Mouse (Mus musculus) heart, embryonic 15.5 days (tissue): ENCODE results near the gene Smarcd1. TPM values are rescaled to one million over a fixed set of nuclear protein-coding genes. Genes with fewer than 3 reads are reported as not detected.

Source experiments
- ATAC-seq: fragments of 200-750 bp; cut with Nextera tagmentation; replicated peaks from 2 replicates; pipeline ENCODE4 v1.8.0; 2017; ENCODE audit warnings: low read depth, moderate TSS enrichment; ENCODE audit not compliant: insufficient number of reproducible peaks, insufficient read depth, low FRiP score
- H3K27ac ChIP-seq: fragments of 300-500 bp; sonication (generic); 2 replicates; pipeline ENCODE4 v1.5.1; 2015; ENCODE audit warnings: mild to moderate bottlenecking, inconsistent platforms
- H3K27me3 ChIP-seq: fragments of 300-500 bp; sonication (generic); 2 replicates; pipeline ENCODE4 v1.6.1; 2015; ENCODE audit warnings: inconsistent platforms
- H3K36me3 ChIP-seq: fragments of 300-500 bp; sonication (generic); 2 replicates; pipeline ENCODE4 v1.6.1; 2015; ENCODE audit warnings: mild to moderate bottlenecking, inconsistent platforms
- H3K4me1 ChIP-seq: fragments of 300-500 bp; sonication (generic); replicated peaks from 2 replicates; pipeline ENCODE4 v1.6.1; 2015; ENCODE audit warnings: inconsistent platforms
- H3K4me2 ChIP-seq: fragments of 300-500 bp; sonication (generic); 2 replicates; pipeline ENCODE4 v1.6.1; 2015; ENCODE audit warnings: inconsistent platforms, mild to moderate bottlenecking, moderate library complexity
- H3K4me3 ChIP-seq: fragments of 300-500 bp; sonication (generic); 2 replicates; pipeline ENCODE4 v1.5.1; 2015; ENCODE audit warnings: mild to moderate bottlenecking, inconsistent platforms
- H3K9ac ChIP-seq: fragments of 300-500 bp; sonication (generic); 2 replicates; pipeline ENCODE4 v1.6.1; 2015; ENCODE audit warnings: mild to moderate bottlenecking, inconsistent platforms
- H3K9me3 ChIP-seq: fragments of 300-500 bp; sonication (generic); replicated peaks from 2 replicates; pipeline ENCODE4 v1.6.1; 2016; ENCODE audit warnings: inconsistent platforms
- WGBS: fragments of 180-500 bp; shearing (Covaris S2); methylation state at CpG from one replicate; pipeline ENCODE4 v1.1.7; 2015; ENCODE audit warnings: mixed read lengths; 5-methylcytosine and 5-hydroxymethylcytosine counted together
- polyA plus RNA-seq: library from polyadenylated mRNA; unstranded; fragments of >200 nt; fragmentation: Nextera tagmentation; extraction: Ambion mirVana; gene quantifications from 2 replicates; pipeline ENCODE4 v1.2.1, GENCODE M21; 2015

The Smarcd1 gene
- polyA plus RNA-seq, 1 experiment from 2014 or later: 17.7 TPM

DNA sequence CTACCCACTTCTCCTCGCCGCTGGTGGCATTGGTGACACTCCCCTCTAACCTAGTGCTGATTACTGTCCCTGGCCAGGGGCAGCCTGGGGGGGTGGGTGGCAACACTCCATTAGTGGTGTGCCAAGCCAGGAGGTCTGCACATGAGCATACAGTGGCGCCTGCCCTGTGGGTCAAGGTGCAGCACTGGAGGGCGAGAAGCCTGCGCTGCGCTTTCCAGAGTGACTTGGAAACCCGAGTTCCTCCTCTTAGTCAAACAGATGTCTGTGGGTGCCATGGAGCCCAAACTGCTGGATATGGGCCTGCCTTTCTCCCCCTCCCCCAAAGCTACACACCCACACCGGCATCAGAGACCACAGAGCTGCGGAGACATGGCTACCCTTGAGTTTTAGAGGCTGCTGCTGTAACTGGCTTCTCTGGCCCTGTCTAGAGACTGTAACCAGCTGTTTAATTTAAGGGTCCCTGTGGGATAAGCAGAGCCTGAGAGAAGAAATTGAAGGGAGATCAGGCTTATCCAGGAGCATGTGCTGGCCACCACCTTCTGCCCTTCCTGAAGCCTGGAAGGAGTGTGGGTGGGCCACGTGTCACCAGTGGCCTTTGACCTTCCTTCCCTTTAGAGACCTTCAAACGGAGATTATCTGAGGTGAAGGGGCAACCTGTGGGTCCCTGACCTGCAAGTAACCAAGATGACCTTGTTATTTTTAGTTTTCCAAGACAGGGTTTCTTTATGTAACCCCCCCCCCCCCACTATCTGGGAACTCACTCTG, 14.2 kb downstream of the Smarcd1 start:
- WGBS: 72% methylated on average over 11 of the region's 11 CpGs

DNA sequence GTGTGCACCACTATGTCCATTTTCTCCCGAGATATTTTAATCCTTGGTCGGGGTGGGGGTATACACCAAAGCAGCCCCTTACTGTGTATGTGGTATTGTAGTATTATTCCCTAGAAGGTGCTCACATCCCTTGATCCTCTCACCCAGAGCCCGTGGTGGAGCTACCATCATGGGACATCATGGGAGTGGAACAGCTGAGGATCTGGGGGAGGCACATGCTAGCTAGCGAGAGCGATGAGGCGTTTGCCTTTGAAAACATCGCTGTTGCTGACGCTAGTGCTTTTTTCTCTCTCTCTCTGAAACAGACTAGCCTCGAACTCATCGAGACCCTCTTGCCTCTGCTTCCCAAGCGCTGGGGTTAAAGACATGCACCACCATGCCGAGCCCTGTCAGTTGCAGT, 14.9 kb downstream of the Smarcd1 start:
- peaks cover 19% of the 10 kb centered on the region for H3K36me3 ChIP-seq
- no peak overlapping the region for H3K27ac ChIP-seq
- no peak overlapping the region for H3K9ac ChIP-seq
- H3K4me2 ChIP-seq: no peak overlapping the region
- H3K9me3 ChIP-seq: no peaks in the 10 kb centered on the region
- no peak overlapping the region for H3K4me3 ChIP-seq
- H3K4me1 ChIP-seq: peaks cover 47% of the 10 kb centered on the region
- WGBS: 78% methylated on average over 12 of the region's 12 CpGs
- H3K27me3 ChIP-seq: no peaks in the 10 kb centered on the region
- ATAC-seq: no peak

More for the DNA sequence above, 14.2 kb downstream of the Smarcd1 start:
- no peak overlapping the region for H3K4me3 ChIP-seq
- H3K4me1 ChIP-seq: peaks cover 45% of the 10 kb centered on the region
- H3K9ac ChIP-seq: no peak overlapping the region
- H3K27ac ChIP-seq: no peak overlapping the region
- H3K4me2 ChIP-seq: no peak overlapping the region
- no peak for ATAC-seq
- no peaks in the 10 kb centered on the region for H3K27me3 ChIP-seq
- peaks cover 25% of the 10 kb centered on the region for H3K36me3 ChIP-seq
- H3K9me3 ChIP-seq: no peaks in the 10 kb centered on the region

DNA sequence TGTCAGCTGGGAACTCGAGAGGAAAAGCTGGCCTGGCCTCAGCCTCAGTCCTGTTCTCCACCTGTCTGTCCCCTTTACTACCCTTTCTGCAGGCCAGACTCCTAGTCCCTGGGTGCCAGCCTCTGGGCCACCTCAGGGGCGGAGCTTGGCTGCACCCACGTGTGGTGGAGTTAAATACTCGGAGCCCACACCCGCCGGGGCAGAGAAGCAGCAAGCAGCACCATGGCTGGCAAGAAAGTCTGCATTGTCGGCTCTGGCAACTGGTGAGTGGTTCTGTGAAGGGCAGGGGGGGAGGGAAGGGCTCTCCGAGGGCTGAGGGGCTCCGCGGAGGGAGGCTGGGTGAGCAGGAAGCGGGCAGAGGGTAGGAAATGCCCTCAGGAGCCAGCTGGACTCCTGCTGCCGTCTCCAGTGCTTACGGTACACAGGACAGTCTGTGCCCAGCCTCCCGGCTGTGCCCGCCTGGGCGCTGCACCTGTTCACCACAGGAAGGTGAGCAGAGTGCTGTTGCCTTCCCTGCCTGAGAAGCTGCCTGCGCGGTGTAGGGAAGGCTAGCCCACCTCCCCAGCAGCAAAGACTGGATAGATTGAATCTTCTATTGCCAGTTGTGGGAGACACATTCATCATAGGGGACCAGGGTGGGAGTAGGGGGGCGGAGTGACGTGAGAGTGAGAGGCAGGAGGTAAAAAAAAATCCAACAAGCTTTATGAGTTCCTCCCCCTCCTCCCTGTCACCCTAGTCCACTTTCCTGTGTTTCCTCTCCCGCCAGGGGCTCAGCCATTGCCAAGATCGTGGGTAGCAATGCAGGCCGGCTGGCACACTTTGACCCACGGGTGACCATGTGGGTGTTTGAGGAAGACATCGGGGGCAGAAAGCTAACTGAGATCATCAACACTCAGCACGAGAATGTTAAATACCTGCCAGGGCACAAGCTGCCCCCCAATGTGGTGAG, 15.7 kb downstream of the Smarcd1 start, which contains the start of gene Gpd1:
Gene Gpd1, plus strand, starts transcription at position 130 of the 949 bp plus-strand sequence.
- Histone ChIP-seq H3K4me2 (no peak within 1 kb of the TSS; the same call in 1 of the 2 replicates), H3K9ac (no peak within 1 kb of the TSS), H3K4me1 (peaks cover 53% of the 10 kb centered on the region), H3K9me3 (no peaks in the 10 kb centered on the region), H3K27me3 (no peaks in the 10 kb centered on the region), H3K4me3 (no peak within 1 kb of the TSS), H3K27ac (peak within 1 kb of the TSS; percentile 18; the same call in 1 of the 2 replicates), H3K36me3 (peaks cover 10% of the 10 kb centered on the region)
- 63% methylated on average over 26 of the region's 26 CpGs for WGBS
- no peak for ATAC-seq

DNA sequence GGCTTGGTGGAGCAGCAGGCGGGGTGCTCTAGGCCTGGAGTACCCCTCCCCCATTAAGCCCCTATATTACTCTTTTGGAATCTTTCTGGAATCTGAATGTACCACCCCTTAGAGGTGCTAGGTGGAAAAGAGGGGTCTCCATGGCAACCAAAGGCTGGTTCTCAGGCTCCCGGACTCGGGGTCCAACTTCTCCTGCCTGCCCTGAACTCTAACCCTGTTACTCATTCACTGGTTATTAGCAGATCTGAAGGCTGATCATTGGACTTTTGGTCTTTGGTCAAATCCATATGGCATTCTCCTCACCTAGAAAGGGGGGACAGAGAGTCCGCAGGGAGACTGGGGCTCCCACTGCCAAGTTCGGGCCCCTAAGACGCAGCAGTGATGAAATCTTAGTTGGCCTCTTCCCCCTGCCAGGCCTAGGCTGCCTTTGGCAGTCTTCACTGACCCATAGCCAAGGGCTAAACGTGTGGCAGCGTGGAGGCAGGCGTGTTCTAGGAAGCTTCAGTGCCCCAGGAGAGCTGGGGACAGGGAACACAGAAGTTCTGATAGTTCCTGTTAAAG, 16.6 kb downstream of the Smarcd1 start:
- H3K4me3 ChIP-seq: no peak overlapping the region
- ATAC-seq: no peak
- H3K4me1 ChIP-seq: peaks cover 55% of the 10 kb centered on the region
- WGBS: 89% methylated on average over 9 of the region's 9 CpGs
- peaks cover 1% of the 10 kb centered on the region; the same call in 1 of the 2 replicates for H3K36me3 ChIP-seq
- H3K27ac ChIP-seq: no peak overlapping the region
- H3K9me3 ChIP-seq: no peaks in the 10 kb centered on the region
- no peaks in the 10 kb centered on the region for H3K27me3 ChIP-seq
- H3K9ac ChIP-seq: no peak overlapping the region
- H3K4me2 ChIP-seq: no peak overlapping the region

DNA sequence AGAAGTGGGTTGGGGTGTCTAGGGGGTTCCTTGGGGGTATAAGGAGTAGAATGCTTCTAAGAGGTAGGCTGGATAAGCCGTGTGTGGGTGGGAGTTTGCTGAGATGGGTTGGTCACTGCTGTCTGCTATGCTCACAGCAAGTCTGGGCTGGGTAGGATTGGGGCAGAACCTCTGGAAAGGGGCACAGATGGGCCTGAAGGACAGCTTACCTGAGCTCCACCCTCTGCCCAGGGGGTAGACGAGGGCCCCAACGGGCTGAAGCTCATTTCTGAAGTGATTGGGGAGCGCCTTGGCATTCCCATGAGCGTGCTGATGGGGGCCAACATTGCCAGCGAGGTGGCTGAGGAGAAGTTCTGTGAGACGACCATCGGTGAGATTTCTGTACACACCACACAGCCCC, 17.9 kb downstream of the Smarcd1 start:
- Histone ChIP-seq H3K27me3 (no peaks in the 10 kb centered on the region), H3K4me2 (no peak overlapping the region), H3K4me3 (no peak overlapping the region), H3K36me3 (no peaks in the 10 kb centered on the region), H3K27ac (no peak overlapping the region), H3K9ac (no peak overlapping the region), H3K4me1 (peaks cover 58% of the 10 kb centered on the region), H3K9me3 (no peaks in the 10 kb centered on the region)
- no peak for ATAC-seq
- WGBS: 76% methylated on average over 8 of the region's 8 CpGs

DNA sequence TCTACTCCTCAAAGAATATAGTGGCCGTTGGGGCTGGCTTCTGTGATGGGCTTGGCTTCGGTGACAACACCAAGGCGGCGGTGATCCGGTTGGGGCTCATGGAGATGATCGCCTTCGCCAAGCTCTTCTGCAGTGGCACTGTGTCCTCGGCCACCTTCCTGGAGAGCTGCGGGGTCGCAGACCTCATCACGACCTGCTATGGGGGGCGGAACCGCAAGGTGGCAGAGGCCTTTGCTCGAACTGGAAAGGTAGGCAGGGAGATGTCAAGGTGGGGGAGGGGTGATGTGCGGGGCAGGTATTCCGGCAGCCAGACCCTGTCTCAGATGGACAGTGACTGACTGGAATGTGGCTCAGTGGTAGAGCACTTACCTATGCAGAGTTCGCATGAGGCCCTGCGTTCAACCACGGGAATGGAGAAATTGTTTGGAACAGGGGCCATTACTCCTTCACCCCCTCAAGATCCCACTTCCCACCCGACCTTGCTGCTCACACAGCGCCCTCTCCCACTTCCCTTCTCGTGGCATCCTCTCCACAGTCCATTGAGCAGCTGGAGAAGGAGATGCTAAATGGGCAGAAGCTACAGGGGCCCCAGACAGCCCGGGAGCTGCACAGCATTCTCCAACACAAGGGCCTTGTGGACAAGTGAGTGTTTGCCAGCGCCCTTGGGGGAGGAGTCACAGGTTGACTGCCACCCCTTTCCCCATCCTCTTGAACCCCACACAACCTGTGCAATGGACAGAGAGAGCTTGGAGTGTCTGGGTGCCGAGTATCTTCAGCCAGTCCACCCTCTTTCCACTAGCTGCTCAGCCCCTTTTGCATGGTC, 20.2 kb downstream of the Smarcd1 start:
- WGBS: 80% methylated on average over 25 of the region's 25 CpGs
- Histone ChIP-seq H3K36me3 (no peaks in the 10 kb centered on the region), H3K4me2 (no peak overlapping the region), H3K9me3 (no peaks in the 10 kb centered on the region), H3K27ac (no peak overlapping the region), H3K4me3 (no peak overlapping the region), H3K9ac (no peak overlapping the region), H3K27me3 (no peaks in the 10 kb centered on the region), H3K4me1 (peaks cover 46% of the 10 kb centered on the region)
- ATAC-seq: no peak

DNA sequence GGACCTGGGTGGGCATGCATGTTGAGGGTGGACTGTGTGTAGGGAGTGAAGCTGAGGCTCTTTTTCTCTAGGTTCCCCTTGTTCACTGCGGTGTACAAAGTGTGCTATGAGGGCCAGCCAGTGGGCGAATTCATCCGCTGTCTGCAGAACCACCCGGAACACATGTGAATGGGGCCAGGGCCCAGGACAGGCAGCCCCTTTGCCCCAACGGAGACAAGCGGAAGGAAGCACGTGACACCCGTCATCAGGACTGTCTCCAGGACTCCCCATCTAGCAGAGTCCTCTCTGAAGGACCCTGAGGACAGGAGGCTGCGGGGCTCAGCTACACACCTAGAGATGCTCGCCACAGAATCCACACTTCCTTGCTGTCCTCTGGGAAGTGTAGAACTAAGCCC, 21.2 kb downstream of the Smarcd1 start:
- Histone ChIP-seq H3K36me3 (peaks cover 8% of the 10 kb centered on the region), H3K9ac (peak overlapping the region; percentile 59; the same call in 1 of the 2 replicates), H3K27ac (peak overlapping the region; percentile 97), H3K4me1 (peaks cover 39% of the 10 kb centered on the region), H3K27me3 (no peaks in the 10 kb centered on the region), H3K4me3 (peak overlapping the region; percentile 100), H3K9me3 (no peaks in the 10 kb centered on the region), H3K4me2 (peak overlapping the region; percentile 73)
- no peak for ATAC-seq
- 54% methylated on average over 10 of the region's 10 CpGs for WGBS

DNA sequence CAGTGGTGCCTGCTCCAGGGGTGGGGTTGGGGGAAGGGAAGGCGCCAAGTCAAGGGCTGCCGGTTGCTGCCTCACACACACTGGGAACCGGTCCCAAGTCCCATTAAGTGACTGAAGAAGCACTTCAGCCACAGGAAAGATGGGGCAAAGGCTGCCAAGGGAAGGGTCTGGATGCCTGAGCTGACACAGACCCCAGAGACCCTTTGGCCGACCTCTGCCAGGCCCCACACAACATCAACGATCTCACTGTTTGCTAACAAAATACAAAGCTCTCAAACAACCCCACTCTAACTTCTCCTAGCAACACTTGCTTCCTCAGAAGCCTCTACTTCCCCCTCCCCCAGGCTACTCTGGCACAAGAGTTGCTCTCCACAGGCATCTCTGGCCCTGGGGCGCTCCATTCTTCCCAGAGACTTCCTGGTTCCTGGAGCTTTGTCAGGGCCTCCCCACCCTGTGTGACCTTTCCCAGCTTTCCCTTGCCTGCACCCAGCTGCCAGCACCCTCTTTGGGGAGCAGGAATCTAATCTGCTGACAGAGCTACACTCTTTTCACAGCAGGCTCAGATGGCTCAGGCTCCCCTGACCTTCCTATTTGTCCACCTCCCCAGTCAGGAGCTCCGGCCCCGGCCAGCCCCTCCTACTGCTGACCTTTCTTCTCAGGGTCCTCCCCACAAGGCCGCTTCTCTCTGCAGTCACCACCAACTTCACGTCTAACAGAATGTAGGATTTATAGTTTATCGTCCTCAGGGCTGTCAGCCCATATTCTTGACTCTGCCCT, 21.8 kb downstream of the Smarcd1 start:
- H3K4me2 ChIP-seq: peak overlapping the region; percentile 73
- 12% methylated on average over 11 of the region's 11 CpGs for WGBS
- peaks cover 39% of the 10 kb centered on the region for H3K4me1 ChIP-seq
- H3K27ac ChIP-seq: peak overlapping the region; percentile 97
- H3K4me3 ChIP-seq: peak overlapping the region; percentile 100
- H3K36me3 ChIP-seq: peaks cover 14% of the 10 kb centered on the region
- peak overlapping the region; percentile 59 for H3K9ac ChIP-seq
- ATAC-seq: 0 out of 2 replicates have a peak, but pooled peaks have one; percentile 7
- H3K9me3 ChIP-seq: no peaks in the 10 kb centered on the region
- H3K27me3 ChIP-seq: no peaks in the 10 kb centered on the region

DNA sequence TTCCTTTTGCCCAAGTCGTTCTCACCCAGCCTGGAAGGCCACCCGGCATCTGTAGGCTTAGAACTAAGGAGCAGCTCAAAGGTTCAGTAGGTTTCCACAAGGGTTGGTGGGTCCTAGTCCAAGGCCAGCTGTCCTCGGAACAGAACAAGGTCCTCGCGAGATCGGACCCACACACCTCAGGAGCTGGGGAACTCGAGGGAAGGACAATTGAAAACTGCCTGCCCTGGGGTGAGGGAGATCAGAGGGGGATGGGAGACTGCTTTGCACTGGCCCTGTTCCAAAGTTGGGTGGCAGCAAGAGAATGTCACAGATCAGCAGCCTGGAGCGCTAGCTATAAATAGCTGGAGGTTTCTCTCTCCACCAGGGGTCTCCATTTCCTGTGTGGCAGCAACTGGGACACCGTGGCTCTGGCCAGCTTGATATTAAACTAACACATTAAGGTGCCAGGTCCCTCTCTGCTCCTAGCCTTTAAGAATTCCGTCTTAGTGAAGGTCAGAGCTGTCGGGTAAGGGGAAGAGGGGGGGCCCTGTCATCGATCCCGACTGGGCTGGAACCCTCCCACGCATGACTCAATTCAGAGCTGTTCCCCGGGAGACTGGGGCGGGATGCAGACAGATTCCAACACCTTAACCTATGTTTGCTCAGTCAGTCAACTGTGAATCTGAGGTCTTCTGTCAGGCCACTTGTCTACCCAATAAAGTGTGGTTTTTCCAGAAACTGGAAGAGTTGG, 22.5 kb downstream of the Smarcd1 start:
- peak; percentile 50 for ATAC-seq
- peaks cover 39% of the 10 kb centered on the region for H3K4me1 ChIP-seq
- H3K27me3 ChIP-seq: no peaks in the 10 kb centered on the region
- peak overlapping the region; percentile 97 for H3K27ac ChIP-seq
- peaks cover 21% of the 10 kb centered on the region for H3K36me3 ChIP-seq
- WGBS: 5% methylated on average over 16 of the region's 16 CpGs
- 0 out of 2 replicates have a peak, but pooled peaks cover 4% of the 10 kb centered on the region for H3K9me3 ChIP-seq
- peak overlapping the region; percentile 59 for H3K9ac ChIP-seq
- peak overlapping the region; percentile 73 for H3K4me2 ChIP-seq
- H3K4me3 ChIP-seq: peak overlapping the region; percentile 100
